Mouse (Mus musculus): ENCODE results near the gene Sipa1l2.

- TF ChIP-seq MYOD1 (IDR thresholded peaks at IDR 0.05; ENCODE audit: control insufficient read depth, insufficient read length, low read depth) (no peak), CTCF (IDR thresholded peaks at IDR 0.05; ENCODE audit: control insufficient read depth, insufficient read depth, insufficient read length) (no peak)
Observed at GRCm38 (mm10) chr8:125580426-125580825, 10.8 kb upstream of the Sipa1l2 start.
